Mouse (Mus musculus) telencephalon, adult 2 months (tissue): ENCODE data around the gene Tufm.
A peak's percentile ranks its signal among the peaks of the same experiment; 100 is the strongest.
"Not testable (repeated sequence)": the region's sequence is repeated elsewhere in the genome, so short reads cannot be mapped to it uniquely, and the experiment has no call there.

Source experiments
- DNase-seq: peaks from one replicate; pipeline ENCODE4 v3.0.0-alpha.2; 2011; ENCODE audit warnings: low read depth, low spot score

Tufm gene

GRCm38 (mm10) chr7:126465246-126466030 lies 21.7 kb upstream of the Tufm start:
- DNase-seq = no peak

- no peak for DNase-seq
Measured at GRCm38 (mm10) chr7:126466116-126466515, 21.0 kb upstream of the Tufm start.

DNA sequence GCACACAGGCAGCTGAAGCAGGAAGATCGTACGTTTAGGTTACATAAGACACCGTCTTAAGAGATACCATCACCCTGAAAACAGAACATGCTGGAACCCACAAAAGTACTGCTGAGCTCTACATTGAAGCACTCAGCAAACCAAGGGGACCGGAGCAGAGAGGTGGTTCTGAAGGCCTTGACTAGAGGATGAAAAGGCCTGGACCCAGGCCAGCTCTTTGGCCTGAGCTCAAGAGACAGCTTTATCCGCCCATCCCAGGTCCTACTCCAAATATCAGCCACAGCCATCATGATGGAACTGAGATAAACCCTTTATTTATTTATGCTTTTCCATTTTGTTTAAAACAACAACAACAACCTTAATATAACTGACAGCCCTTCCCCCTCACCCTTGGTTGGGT lies 20.5 kb upstream of the Tufm start:
- no peak for DNase-seq

DNA sequence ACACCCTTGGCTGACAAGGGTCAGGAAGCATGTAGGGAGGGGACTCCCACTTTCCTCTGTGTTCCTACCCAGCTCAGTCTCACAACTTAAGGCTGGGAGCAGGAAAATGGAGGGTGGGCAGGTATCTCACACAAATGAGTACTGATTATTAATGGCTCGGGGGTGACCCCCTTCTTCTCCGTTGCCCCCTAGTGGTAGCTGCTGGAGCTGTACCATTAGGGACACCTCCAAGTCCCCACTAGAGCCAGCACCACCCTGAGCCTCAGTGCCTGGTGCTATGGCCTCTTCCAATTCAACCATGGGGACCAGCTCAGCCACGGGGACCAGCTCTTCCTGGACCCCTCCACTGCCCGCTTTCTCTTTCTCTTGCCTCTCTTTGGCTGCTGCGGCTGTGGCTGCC lies 19.9 kb upstream of the Tufm start:
- no peak for DNase-seq

DNA sequence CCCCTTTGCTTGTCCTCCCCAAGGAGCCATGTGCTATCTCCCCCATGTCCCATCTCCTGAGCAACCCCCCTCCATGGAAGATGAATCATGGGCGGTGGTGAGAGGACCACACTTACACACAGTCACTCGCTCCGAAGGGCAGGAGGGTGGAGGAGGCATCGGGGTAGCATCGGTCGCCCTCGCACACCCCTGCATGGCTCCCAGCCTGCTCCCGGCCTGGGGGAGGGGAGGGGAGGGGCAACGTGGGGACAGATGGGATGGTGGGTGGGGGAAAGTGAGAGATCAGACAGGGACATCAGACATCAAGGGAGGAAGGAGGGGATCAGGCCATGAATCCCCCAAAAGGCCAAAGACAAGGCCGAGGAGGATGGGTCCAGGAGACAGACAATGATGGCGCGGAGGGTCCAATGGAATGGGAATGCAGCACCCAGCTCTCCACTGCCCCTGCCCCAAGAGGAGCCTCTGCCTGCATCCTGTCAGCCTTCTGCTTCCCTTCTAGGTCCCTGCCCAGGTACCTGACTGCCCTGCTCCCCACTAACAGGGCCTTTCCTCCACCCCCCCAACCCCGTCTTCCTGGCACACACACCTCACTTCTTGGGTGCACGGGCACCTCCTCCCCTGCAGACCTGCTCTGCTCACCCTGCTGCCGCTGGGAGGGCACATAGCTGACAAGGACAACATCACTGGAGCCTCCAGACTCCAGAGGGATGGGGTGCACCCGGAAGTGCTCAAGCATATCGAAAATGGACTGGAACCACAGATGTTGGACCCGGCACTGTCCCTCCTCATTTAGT lies 19.1 kb upstream of the Tufm start:
- DNase-seq = no peak

- DNase-seq = no peak
Measured at GRCm38 (mm10) chr7:126470077-126470476, 17.1 kb upstream of the Tufm start.

GRCm38 (mm10) chr7:126471361-126471760 lies 15.8 kb upstream of the Tufm start:
- DNase-seq = no peak

DNA sequence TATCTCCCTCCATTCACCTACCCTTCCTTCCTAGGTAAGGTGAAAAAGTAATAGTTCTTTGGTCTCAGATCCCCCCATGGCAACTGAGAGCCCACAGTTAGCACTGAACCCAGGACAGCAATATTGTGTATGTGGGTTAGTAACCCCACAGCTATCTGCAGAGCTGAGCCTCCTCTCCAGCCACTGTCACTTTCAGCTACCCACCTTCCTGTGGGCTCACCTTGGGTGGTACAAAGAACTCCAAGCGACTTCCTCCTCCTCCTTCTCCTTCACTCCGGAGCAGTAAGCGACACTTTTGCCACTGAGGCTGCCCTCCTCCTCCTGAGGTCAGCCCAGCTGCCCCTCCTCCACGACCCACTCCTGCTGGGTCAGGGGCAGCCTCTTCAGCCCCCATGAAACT lies 15.3 kb upstream of the Tufm start:
- no peak for DNase-seq

GRCm38 (mm10) chr7:126472306-126472705 lies 14.9 kb upstream of the Tufm start:
- no peak for DNase-seq

GRCm38 (mm10) chr7:126472713-126473112 lies 14.4 kb upstream of the Tufm start:
- no peak for DNase-seq

- DNase-seq = no peak
Measured at GRCm38 (mm10) chr7:126473470-126474086, 13.6 kb upstream of the Tufm start.

- no peak for DNase-seq
Measured at GRCm38 (mm10) chr7:126474486-126474955, 12.6 kb upstream of the Tufm start.

DNA sequence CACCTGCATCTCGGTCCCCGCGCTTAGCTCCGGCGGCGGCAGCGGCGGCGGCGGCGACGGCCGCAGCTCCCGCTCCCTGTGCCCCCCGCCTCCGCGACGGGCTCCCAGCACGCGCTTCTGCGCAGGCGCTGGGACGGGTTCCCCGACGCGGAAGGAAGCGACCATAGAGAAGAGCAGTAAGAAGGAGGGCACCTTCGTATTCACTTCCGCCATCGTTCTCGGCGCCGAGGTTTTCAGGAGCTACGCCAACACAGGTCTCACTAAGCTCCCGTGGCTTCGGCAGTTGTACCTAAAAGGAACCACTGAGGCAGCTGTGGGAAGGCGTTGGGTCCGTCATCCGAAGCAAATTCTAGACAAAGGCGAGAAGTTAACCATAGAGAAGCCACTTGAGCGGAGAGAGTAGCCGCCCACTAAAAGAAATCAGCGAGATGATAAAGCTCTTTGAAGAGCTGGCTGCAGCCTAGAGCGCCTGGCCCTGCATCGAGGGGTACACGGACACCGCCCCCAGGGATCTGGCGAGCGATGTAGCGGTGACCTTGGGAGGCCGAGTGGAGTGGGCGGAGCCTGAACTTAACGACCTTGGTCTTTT lies 12.1 kb upstream of the Tufm start, which contains the start of gene Sh2b1:
Sh2b1 (minus strand) TSS at position 432 of the 589 bp plus-strand sequence.
- peak; percentile 93 for DNase-seq

DNA sequence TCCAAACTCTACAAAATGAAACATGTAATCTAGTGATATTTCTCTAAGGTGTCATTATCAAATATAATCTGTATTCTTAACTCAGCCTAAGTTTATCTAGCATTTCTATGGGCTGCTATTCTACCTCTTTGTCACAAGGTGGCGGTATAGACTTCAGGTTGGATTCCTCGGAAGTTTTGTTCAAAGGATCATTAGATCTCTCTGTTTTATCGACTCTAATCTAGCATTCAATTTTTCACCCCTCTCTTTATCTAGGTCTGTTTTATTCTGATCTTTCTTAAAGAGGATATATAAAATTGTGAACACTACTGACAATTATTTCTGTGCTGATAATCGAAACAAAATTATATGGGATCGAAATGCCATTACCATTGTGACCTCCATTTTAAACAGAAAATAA lies 5.5 kb upstream of the Tufm start:
- DNase-seq = no peak

GRCm38 (mm10) chr7:126482392-126482871 lies 4.7 kb upstream of the Tufm start:
- DNase-seq = no peak

DNA sequence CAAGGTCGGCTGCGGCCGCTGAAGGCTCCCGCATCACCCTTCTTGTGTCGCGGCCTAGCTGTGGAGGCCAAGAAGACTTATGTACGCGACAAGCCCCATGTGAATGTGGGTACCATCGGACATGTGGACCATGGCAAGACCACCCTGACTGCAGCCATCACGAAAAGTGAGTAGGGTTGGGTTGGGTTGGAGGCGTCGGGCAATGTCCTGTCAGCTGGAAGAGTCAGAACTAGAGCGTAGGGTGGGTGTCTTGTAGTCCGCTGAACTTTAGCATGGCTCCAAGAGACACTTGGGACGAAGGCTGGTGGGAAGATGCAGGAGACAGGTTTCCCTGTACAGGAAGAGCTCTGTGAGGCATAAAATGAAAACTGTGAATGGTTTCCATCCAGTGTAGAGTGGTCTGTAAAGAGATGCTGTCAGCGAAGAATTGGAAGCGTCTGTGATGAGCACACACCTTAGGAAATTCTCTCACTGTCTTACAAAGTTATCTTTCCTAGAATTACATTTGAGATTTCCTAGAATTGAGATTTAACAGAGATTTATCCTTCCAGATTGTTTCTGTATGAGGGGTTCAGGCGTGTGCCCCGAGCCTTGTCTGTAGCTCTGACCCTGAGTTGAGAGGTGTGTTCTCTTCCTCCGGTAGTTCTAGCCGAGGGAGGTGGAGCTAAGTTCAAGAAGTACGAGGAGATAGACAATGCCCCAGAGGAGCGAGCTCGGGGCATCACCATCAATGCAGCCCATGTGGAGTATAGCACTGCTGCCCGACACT lies 640 bp downstream of the Tufm start:
- not testable (repeated sequence) for DNase-seq

DNA sequence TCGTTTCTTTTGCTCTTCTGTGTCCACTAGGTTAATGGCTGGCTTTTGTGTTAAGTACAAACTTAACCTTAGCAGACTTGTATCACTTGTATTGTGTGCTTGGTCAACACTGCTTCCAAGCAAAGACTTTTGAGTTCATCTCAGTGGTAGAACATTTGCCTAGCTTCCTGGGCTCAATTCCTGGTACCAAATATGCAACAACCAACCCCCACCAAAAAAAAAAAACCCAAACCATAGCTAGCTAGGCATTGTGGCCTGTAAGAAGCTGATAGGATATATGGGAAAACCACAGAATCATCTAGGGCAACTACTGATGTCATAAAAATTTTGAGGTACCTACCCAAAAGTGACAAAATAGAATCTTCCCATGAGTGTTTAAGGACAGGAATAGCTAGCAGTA lies 3.8 kb downstream of the Tufm start:
- no peak for DNase-seq

GRCm38 (mm10) chr7:126491973-126492372 lies 4.8 kb downstream of the Tufm start:
- DNase-seq = no peak

GRCm38 (mm10) chr7:126494120-126494519 lies 7.0 kb downstream of the Tufm start:
- no peak for DNase-seq

GRCm38 (mm10) chr7:126496475-126496874 lies 9.3 kb downstream of the Tufm start:
- DNase-seq = no peak

GRCm38 (mm10) chr7:126497966-126498365 lies 10.8 kb downstream of the Tufm start:
- DNase-seq = no peak
